Comparison of ENCODE assay signal across 9 mouse cellular contexts in genomic region chr13:110557930-110558727, GRCm38 (mm10).
A peak's percentile ranks its signal among the peaks of the same experiment; 100 is the strongest.
DNase-seq lines count a peak whose midpoint lies in the region; ATAC-seq and TF ChIP-seq lines count a peak whose summit lies in the region.
"Had no signal": no experiment of that assay in that cellular context is flagged by ENCODE, and none has a peak within 500 bp of the region (broad histone marks: within the 10 kb centered on the region; RNA-seq: fewer than 3 reads in every experiment).

No protein-coding gene starts in this region.

- no peak overlapping the region for H3K4me3 ChIP-seq in forebrain, embryonic 12.5 days (replicated peaks)
- no peak overlapping the region for H3K4me3 ChIP-seq in forebrain, embryonic 10.5 days
- no peak overlapping the region for H3K4me3 ChIP-seq in heart, postnatal 0 days (ENCODE audit: low read depth, low read length)
- no peak overlapping the region for H3K4me3 ChIP-seq in midbrain, embryonic 16.5 days (ENCODE audit: low read depth, low read length)

- no peak for TF ChIP-seq CTCF in heart, postnatal 0 days (IDR thresholded peaks at IDR 0.05; ENCODE audit: low read depth)

- TF ChIP-seq EP300 in heart, postnatal 0 days (IDR thresholded peaks at IDR 0.05; ENCODE audit: low read depth) = peak; percentile 96

- ATAC-seq in forebrain, embryonic 12.5 days (ENCODE audit: low FRiP score) = peak; percentile 44; the same call in 1 of the 2 replicates
- peak; percentile 61 for ATAC-seq in common myeloid progenitor, adult 5-6 weeks (replicated peaks; ENCODE audit: low read depth, poor library complexity, severe bottlenecking)
- ATAC-seq in heart, postnatal 0 days (ENCODE audit: insufficient read depth, low read depth) = peak; percentile 54
- peak; percentile 76 for ATAC-seq in midbrain, embryonic 16.5 days

- H3K27ac ChIP-seq in forebrain, embryonic 12.5 days = peak overlapping the region; percentile 36; the same call in 1 of the 2 replicates
- no peak overlapping the region for H3K27ac ChIP-seq in forebrain, embryonic 10.5 days
- peak overlapping the region; percentile 79 for H3K27ac ChIP-seq in heart, postnatal 0 days (ENCODE audit: low read depth)
- 0 out of 2 replicates have a peak overlapping the region, but pooled peaks have one; percentile 35 for H3K27ac ChIP-seq in midbrain, embryonic 16.5 days (ENCODE audit: low read length)

- no peak overlapping the region for H3K9ac ChIP-seq in forebrain, embryonic 12.5 days
- no peak overlapping the region for H3K9ac ChIP-seq in heart, postnatal 0 days (replicated peaks; ENCODE audit: low read depth, low read length)
- H3K9ac ChIP-seq in midbrain, embryonic 16.5 days (ENCODE audit: low read depth, low read length) = no peak overlapping the region

- no peaks in the 10 kb centered on the region for H3K36me3 ChIP-seq in forebrain, embryonic 12.5 days (replicated peaks)
- H3K36me3 ChIP-seq in forebrain, embryonic 10.5 days (replicated peaks) = no peaks in the 10 kb centered on the region
- H3K36me3 ChIP-seq in heart, postnatal 0 days (replicated peaks; ENCODE audit: control insufficient read depth, insufficient read depth, low read length) = no peaks in the 10 kb centered on the region
- H3K36me3 ChIP-seq in midbrain, embryonic 16.5 days (ENCODE audit: control insufficient read depth, insufficient read depth, low read length) = no peaks in the 10 kb centered on the region

- no peak overlapping the region for H3K4me2 ChIP-seq in forebrain, embryonic 12.5 days
- H3K4me2 ChIP-seq in heart, postnatal 0 days (ENCODE audit: low read depth, low read length) = peak overlapping the region; percentile 5; the same call in 1 of the 2 replicates
- H3K4me2 ChIP-seq in midbrain, embryonic 16.5 days (ENCODE audit: low read length) = peak overlapping the region; percentile 25

- H3K9me3 ChIP-seq in forebrain, embryonic 12.5 days = no peaks in the 10 kb centered on the region
- H3K9me3 ChIP-seq in forebrain, embryonic 10.5 days = no peaks in the 10 kb centered on the region
- no peaks in the 10 kb centered on the region for H3K9me3 ChIP-seq in heart, postnatal 0 days (replicated peaks; ENCODE audit: control insufficient read depth, low read length)
- H3K9me3 ChIP-seq in midbrain, embryonic 16.5 days (replicated peaks; ENCODE audit: control insufficient read depth, low read length, poor library complexity, severe bottlenecking) = no peaks in the 10 kb centered on the region

- H3K27me3 ChIP-seq in forebrain, embryonic 12.5 days = no peaks in the 10 kb centered on the region
- no peaks in the 10 kb centered on the region for H3K27me3 ChIP-seq in forebrain, embryonic 10.5 days (ENCODE audit: poor library complexity, severe bottlenecking)
- no peaks in the 10 kb centered on the region for H3K27me3 ChIP-seq in heart, postnatal 0 days (ENCODE audit: control insufficient read depth, insufficient read depth, low read length)
- H3K27me3 ChIP-seq in midbrain, embryonic 16.5 days (ENCODE audit: control insufficient read depth, insufficient read depth, low read depth, low read length) = no peaks in the 10 kb centered on the region
- H3K27me3 ChIP-seq: CH12.LX had no signal

- H3K4me1 ChIP-seq in forebrain, embryonic 12.5 days = no peaks in the 10 kb centered on the region
- H3K4me1 ChIP-seq in forebrain, embryonic 10.5 days = peaks cover 3% of the 10 kb centered on the region; the same call in 1 of the 2 replicates
- H3K4me1 ChIP-seq in heart, postnatal 0 days (ENCODE audit: control insufficient read depth, insufficient read depth) = peaks cover 7% of the 10 kb centered on the region; the same call in 1 of the 2 replicates
- no peaks in the 10 kb centered on the region for H3K4me1 ChIP-seq in midbrain, embryonic 16.5 days (ENCODE audit: control insufficient read depth, insufficient read depth, low read length)

- WGBS in forebrain, embryonic 12.5 days = 70% methylated on average over 28 of the region's 28 CpGs
- 90% methylated on average over 28 of the region's 28 CpGs for WGBS in forebrain, embryonic 10.5 days
- WGBS in heart, postnatal 0 days = 65% methylated on average over 28 of the region's 28 CpGs
- WGBS in midbrain, embryonic 16.5 days = 59% methylated on average over 28 of the region's 28 CpGs

- DNase-seq in forebrain, embryonic 10.5 days (ENCODE audit: extremely low spot score, low spot score) = no peak
- peak; percentile 56 for DNase-seq in heart, postnatal 0 days (ENCODE audit: low spot score)
- peak; percentile 37 to 49 for DNase-seq in layer of hippocampus, adult 8-10 months (ENCODE audit: low spot score in 2 of 2)
- DNase-seq in adrenal gland, postnatal 4 days (ENCODE audit: low spot score in 2 of 2) = no peak
- DNase-seq in yolk sac, embryonic 10.5 days (ENCODE audit: low spot score) = no peak

Comparison
In these comparisons a context has a peak if more than half of its experiments do, and no peak if none do; other contexts are left out.
1. DNase-seq: peak in heart, postnatal 0 days (single experiment) and layer of hippocampus, adult 8-10 months (2 of 2); none in forebrain, embryonic 10.5 days (single experiment), adrenal gland, postnatal 4 days (0 of 2) and yolk sac, embryonic 10.5 days (single experiment).
2. Peak in every context shown above with its lines, with median percentiles within 50 percentile points of each other: ATAC-seq.